Mouse (Mus musculus): ENCODE data around the gene Thap11. TPM values are rescaled to one million over a fixed set of nuclear protein-coding genes. Genes with fewer than 3 reads are reported as not detected.

The Thap11 gene
- 76.7 and 78.6 TPM in 2 replicates for polyA plus RNA-seq (2016; fragmentation: Nextera tagmentation; extraction: Ambion mirVana)

DNA sequence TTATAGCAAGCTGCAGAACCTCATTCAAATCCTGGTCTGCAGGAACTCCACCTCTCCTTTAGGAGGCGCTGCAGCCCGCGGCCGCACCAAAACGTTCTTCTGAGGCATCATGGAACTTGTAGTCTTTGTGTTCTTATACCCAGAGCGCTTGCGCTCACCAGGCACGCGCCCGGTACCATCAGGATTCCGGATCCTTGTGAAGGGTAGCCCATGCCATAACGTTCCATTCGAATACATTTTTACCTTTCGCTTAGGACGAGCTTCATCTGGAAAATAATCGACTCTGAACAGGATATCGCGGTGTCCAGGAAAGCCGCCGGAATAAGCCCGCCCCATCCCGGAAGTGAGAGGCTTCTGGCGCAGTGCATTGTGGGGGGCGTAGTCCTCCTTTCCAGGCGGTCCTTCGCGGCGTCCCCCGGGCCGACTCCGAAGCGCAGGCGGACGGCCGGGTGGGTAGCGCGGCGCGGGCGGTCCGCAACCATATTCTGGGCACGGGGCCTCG, at the start of gene Thap11:
Gene Thap11, plus strand, starts transcription at position 418 of the 502 bp plus-strand sequence.
- Histone ChIP-seq H3K4me3 (peak within 1 kb of the TSS; percentile 79), H3K9me3 (no peaks in the 10 kb centered on the region), H3K36me3 (peaks cover 13% of the 10 kb centered on the region; the same call in 1 of the 2 replicates), H3K9ac (replicated peaks) (peak within 1 kb of the TSS; percentile 86), H3K4me2 (replicated peaks) (peak within 1 kb of the TSS; percentile 97), H3K4me1 (peaks cover 49% of the 10 kb centered on the region), H3K27me3 (no peaks in the 10 kb centered on the region), H3K27ac (replicated peaks) (peak within 1 kb of the TSS; percentile 83)
- WGBS = under 1% methylated on average over 41 of the region's 43 CpGs
- ATAC-seq (ENCODE audit: low FRiP score, low read depth) = peak; percentile 88

- H3K4me3 ChIP-seq = no peak overlapping the region
- ATAC-seq (ENCODE audit: low FRiP score, low read depth) = no peak
- H3K9me3 ChIP-seq = no peaks in the 10 kb centered on the region
- no peak overlapping the region for H3K4me2 ChIP-seq (replicated peaks)
- no peak overlapping the region for H3K9ac ChIP-seq (replicated peaks)
- H3K4me1 ChIP-seq = no peaks in the 10 kb centered on the region; the same call in 1 of the 2 replicates
- peaks cover 14% of the 10 kb centered on the region for H3K36me3 ChIP-seq
- H3K27me3 ChIP-seq = no peaks in the 10 kb centered on the region
- H3K27ac ChIP-seq (replicated peaks) = no peak overlapping the region
- WGBS = 78% methylated on average over 3 of the region's 3 CpGs
Observed at GRCm38 (mm10) chr8:105805346-105805745, 49.6 kb upstream of the Thap11 start.

DNA sequence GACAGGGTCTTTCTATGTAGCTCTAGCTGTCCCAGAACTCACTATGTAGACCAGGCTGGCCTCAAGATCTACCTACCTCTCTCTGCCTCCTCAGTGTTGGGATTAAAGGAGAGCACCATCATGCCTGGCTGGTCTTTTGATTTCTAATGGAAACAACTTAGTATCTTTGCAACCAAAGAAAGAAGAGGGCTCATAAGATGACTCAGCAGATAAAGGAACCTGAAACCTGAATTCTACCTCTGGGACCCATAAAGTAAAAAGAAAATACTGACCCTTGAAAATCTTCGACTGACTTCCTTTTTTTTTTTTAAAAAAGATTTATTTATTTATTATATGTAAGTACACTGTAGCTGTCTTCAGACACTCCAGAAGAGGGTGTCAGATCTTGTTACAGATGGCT, 49.0 kb upstream of the Thap11 start:
- H3K27me3 ChIP-seq = no peaks in the 10 kb centered on the region
- H3K4me3 ChIP-seq = no peak overlapping the region
- no peak overlapping the region for H3K27ac ChIP-seq (replicated peaks)
- no peak for ATAC-seq (ENCODE audit: low FRiP score, low read depth)
- no peaks in the 10 kb centered on the region; the same call in 1 of the 2 replicates for H3K4me1 ChIP-seq
- H3K36me3 ChIP-seq = peaks cover 15% of the 10 kb centered on the region
- 92% methylated on average over 1 of the region's 1 CpGs for WGBS
- H3K9me3 ChIP-seq = no peaks in the 10 kb centered on the region
- H3K4me2 ChIP-seq (replicated peaks) = no peak overlapping the region
- no peak overlapping the region for H3K9ac ChIP-seq (replicated peaks)

GRCm38 (mm10) chr8:105807766-105808165, 47.2 kb upstream of the Thap11 start:
- Histone ChIP-seq H3K36me3 (peaks cover 15% of the 10 kb centered on the region), H3K27me3 (no peaks in the 10 kb centered on the region), H3K27ac (replicated peaks) (no peak overlapping the region), H3K9ac (replicated peaks) (no peak overlapping the region), H3K9me3 (no peaks in the 10 kb centered on the region), H3K4me2 (replicated peaks) (no peak overlapping the region), H3K4me1 (no peaks in the 10 kb centered on the region; the same call in 1 of the 2 replicates), H3K4me3 (no peak overlapping the region)
- ATAC-seq (ENCODE audit: low FRiP score, low read depth) = no peak
- WGBS = 92% methylated on average over 5 of the region's 5 CpGs

DNA sequence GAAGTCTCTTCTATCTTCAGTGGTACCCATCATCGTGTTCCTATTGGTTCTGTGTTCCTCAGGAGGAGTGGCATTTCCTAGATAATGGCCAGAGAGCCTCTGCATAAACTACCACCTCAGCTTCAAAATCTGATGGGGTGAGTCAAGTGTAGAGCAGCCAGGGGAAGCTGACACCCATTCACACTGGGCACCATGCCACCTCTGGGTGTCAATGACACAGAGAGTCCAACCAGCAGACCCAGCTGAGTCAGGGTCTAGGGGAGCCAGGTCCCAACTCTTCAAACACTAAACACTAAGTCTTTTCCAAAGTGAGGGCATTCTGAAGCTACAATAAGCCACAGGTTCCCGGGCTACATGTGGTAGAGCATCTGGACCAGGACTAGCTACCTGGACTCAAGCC, 46.5 kb upstream of the Thap11 start:
- H3K27me3 ChIP-seq = no peaks in the 10 kb centered on the region
- H3K9ac ChIP-seq (replicated peaks) = no peak overlapping the region
- H3K9me3 ChIP-seq = no peaks in the 10 kb centered on the region
- ATAC-seq (ENCODE audit: low FRiP score, low read depth) = no peak
- H3K36me3 ChIP-seq = peaks cover 15% of the 10 kb centered on the region
- 91% methylated on average over 2 of the region's 2 CpGs for WGBS
- no peak overlapping the region for H3K4me3 ChIP-seq
- no peak overlapping the region for H3K4me2 ChIP-seq (replicated peaks)
- no peaks in the 10 kb centered on the region; the same call in 1 of the 2 replicates for H3K4me1 ChIP-seq
- no peak overlapping the region for H3K27ac ChIP-seq (replicated peaks)

DNA sequence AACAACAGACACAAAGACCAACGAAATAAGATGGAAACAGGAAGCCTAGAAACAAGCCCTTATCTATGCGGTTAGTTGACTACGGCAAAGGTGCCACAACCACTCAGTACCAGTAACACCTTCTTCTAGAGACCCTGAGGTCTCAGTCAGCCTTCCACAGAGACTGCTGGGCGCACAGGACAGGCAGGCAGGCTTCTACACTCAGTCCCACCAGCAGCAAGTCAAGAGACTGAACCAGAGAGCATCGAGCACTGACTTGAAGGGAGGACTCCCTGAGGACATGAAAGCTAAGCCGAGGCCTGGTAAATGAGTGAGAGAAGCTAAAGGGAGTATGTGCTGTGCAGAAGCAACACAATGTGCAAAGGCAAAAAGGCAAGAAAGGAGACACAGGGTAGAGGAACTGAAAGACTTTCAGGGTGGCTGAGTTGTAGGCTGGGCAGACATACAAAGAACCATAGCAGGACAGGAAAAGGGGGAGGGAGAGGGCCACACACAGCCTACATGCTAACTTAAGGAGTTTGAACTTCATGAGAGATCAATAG, 44.6 kb upstream of the Thap11 start:
- no peaks in the 10 kb centered on the region for H3K9me3 ChIP-seq

DNA sequence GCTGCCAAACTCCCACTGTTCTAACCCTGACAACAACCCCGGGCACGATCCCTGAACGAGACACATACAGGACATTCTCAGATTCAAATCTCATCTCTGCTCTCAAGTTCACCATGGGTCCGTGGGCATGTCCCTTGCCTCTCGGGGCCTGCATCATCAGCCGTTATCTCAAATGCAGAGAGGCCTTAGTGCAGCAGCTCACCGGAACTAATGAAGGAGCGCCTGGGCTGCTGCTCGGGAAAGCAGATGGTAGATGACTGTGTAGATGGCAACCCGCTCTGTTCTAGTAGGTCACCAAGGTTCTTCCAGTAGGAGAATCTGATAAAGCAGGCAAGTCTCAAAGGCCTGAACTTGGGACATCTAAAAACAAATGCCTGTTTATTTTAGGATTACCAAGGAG, 43.9 kb upstream of the Thap11 start:
- H3K9me3 ChIP-seq = no peaks in the 10 kb centered on the region
- no peak overlapping the region for H3K27ac ChIP-seq (replicated peaks)
- H3K27me3 ChIP-seq = no peaks in the 10 kb centered on the region
- no peak for ATAC-seq (ENCODE audit: low FRiP score, low read depth)
- H3K4me1 ChIP-seq = no peaks in the 10 kb centered on the region; the same call in 1 of the 2 replicates
- H3K9ac ChIP-seq (replicated peaks) = no peak overlapping the region
- no peak overlapping the region for H3K4me2 ChIP-seq (replicated peaks)
- H3K4me3 ChIP-seq = no peak overlapping the region
- peaks cover 3% of the 10 kb centered on the region for H3K36me3 ChIP-seq
- 89% methylated on average over 10 of the region's 10 CpGs for WGBS

More for the DNA sequence above, 44.6 kb upstream of the Thap11 start:
- WGBS = 90% methylated on average over 6 of the region's 6 CpGs
- no peaks in the 10 kb centered on the region; the same call in 1 of the 2 replicates for H3K4me1 ChIP-seq
- no peak overlapping the region; the same call in 1 of the 2 replicates for H3K9ac ChIP-seq (replicated peaks)
- peaks cover 5% of the 10 kb centered on the region for H3K36me3 ChIP-seq
- no peak overlapping the region for H3K4me2 ChIP-seq (replicated peaks)
- H3K4me3 ChIP-seq = no peak overlapping the region
- no peaks in the 10 kb centered on the region for H3K27me3 ChIP-seq
- no peak for ATAC-seq (ENCODE audit: low FRiP score, low read depth)
- H3K27ac ChIP-seq (replicated peaks) = no peak overlapping the region

GRCm38 (mm10) chr8:105811543-105811942, 43.4 kb upstream of the Thap11 start:
- H3K4me2 ChIP-seq (replicated peaks) = no peak overlapping the region
- no peak overlapping the region for H3K9ac ChIP-seq (replicated peaks)
- no peaks in the 10 kb centered on the region for H3K27me3 ChIP-seq
- WGBS = 83% methylated on average over 3 of the region's 3 CpGs
- H3K4me1 ChIP-seq = no peaks in the 10 kb centered on the region; the same call in 1 of the 2 replicates
- no peaks in the 10 kb centered on the region for H3K9me3 ChIP-seq
- peaks cover 3% of the 10 kb centered on the region for H3K36me3 ChIP-seq
- no peak overlapping the region for H3K4me3 ChIP-seq
- no peak overlapping the region for H3K27ac ChIP-seq (replicated peaks)
- no peak for ATAC-seq (ENCODE audit: low FRiP score, low read depth)

- WGBS = 92% methylated on average over 5 of the region's 5 CpGs
- no peak for ATAC-seq (ENCODE audit: low FRiP score, low read depth)
Observed at GRCm38 (mm10) chr8:105812511-105812910, 42.4 kb upstream of the Thap11 start.

DNA sequence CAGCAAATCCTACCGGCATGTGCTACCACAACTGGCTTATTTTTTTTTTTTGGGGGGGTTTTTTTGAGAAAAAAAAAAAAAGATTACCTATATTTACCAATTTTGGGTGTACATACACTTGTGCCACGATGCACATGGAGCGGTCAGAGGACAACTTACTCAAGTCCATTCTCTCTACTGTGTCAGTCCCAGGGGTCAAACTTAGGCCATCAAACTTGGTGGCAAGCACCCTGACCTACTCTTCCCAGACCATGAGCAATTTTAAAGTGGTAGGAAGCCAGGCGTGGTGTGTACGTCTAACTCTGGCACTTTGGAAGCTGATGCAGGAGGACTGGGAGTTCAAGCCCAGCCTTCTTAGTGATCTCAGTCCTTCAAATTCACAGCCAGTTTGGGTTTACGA, 41.7 kb upstream of the Thap11 start:
- Histone ChIP-seq H3K9me3 (no peaks in the 10 kb centered on the region), H3K4me3 (no peak overlapping the region), H3K36me3 (peaks cover 8% of the 10 kb centered on the region), H3K9ac (replicated peaks) (no peak overlapping the region), H3K4me2 (replicated peaks) (no peak overlapping the region), H3K27me3 (no peaks in the 10 kb centered on the region), H3K27ac (replicated peaks) (no peak overlapping the region), H3K4me1 (no peaks in the 10 kb centered on the region; the same call in 1 of the 2 replicates)
- no peak for ATAC-seq (ENCODE audit: low FRiP score, low read depth)
- 96% methylated on average over 6 of the region's 6 CpGs for WGBS

More at GRCm38 (mm10) chr8:105812511-105812910, 42.4 kb upstream of the Thap11 start:
- no peaks in the 10 kb centered on the region for H3K9me3 ChIP-seq
- H3K4me1 ChIP-seq = no peaks in the 10 kb centered on the region; the same call in 1 of the 2 replicates
- H3K27me3 ChIP-seq = no peaks in the 10 kb centered on the region
- no peak overlapping the region for H3K4me3 ChIP-seq
- no peak overlapping the region for H3K27ac ChIP-seq (replicated peaks)
- H3K4me2 ChIP-seq (replicated peaks) = no peak overlapping the region
- H3K9ac ChIP-seq (replicated peaks) = no peak overlapping the region
- peaks cover 3% of the 10 kb centered on the region for H3K36me3 ChIP-seq

DNA sequence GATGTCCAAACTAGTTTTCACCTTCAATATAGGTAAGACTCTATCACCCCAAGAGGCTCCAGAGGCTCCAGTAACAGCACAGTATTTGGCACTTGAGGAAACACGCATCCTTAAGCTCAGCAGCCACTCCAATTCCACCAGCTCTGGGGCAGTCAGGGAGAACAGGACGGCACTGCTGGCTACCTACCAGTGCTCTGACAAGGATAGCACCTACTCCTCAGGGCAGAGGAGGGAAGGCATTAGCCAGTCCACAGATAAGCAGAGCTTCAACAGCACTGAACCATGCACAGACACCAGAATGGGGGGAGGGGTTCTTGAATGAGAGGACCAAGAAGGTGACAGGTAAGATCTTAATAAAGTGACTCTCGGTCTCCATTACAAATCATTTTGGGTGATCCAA, 35.3 kb upstream of the Thap11 start:
- 87% methylated on average over 3 of the region's 3 CpGs for WGBS
- Histone ChIP-seq H3K9ac (replicated peaks) (no peak overlapping the region), H3K4me3 (no peak overlapping the region), H3K27ac (replicated peaks) (no peak overlapping the region), H3K36me3 (peaks cover 51% of the 10 kb centered on the region), H3K4me2 (replicated peaks) (no peak overlapping the region), H3K9me3 (no peaks in the 10 kb centered on the region), H3K27me3 (no peaks in the 10 kb centered on the region), H3K4me1 (no peaks in the 10 kb centered on the region)
- no peak for ATAC-seq (ENCODE audit: low FRiP score, low read depth)

DNA sequence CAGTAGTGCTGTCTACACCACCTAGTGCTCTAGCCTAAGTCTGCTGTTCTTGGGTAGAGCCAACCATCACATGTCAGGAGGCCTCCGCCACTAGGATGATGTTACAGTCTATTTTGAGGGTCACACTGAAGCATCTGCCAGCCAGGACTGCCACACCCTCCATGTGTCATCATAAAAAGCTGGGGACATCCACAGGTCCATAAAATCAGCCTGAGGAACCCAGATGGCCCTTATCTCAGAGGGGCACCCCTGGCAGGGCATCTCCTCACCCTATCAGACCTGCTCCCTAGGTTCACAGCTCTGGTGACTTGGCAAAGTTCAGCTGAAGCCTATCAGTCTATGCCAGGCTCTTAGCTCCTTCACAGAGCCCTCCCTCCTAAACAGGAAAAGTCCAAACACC, 34.0 kb upstream of the Thap11 start:
- no peak overlapping the region for H3K27ac ChIP-seq (replicated peaks)
- H3K4me3 ChIP-seq = no peak overlapping the region
- no peak overlapping the region for H3K4me2 ChIP-seq (replicated peaks)
- peaks cover 12% of the 10 kb centered on the region for H3K4me1 ChIP-seq
- no peaks in the 10 kb centered on the region for H3K9me3 ChIP-seq
- WGBS = 95% methylated on average over 1 of the region's 1 CpGs
- ATAC-seq (ENCODE audit: low FRiP score, low read depth) = peak; percentile 16; the same call in 1 of the 2 replicates
- peaks cover 54% of the 10 kb centered on the region for H3K36me3 ChIP-seq
- H3K27me3 ChIP-seq = no peaks in the 10 kb centered on the region
- no peak overlapping the region for H3K9ac ChIP-seq (replicated peaks)
